Mouse (Mus musculus) CH12F3 (cell line): Measurements from ENCODE around the gene Arhgef3.
"Not testable (repeated sequence)": the region's sequence is repeated elsewhere in the genome, so short reads cannot be mapped to it uniquely, and the experiment has no call there.

Experiments
- in situ Hi-C: fragments of 300-500 bp; cut with MboI; formaldehyde crosslinking; loops from 2 replicates; pipeline ENCODE4 v1.14.3; 2020; ENCODE audit warnings: low sequenced_read_pairs

The Arhgef3 gene

DNA sequence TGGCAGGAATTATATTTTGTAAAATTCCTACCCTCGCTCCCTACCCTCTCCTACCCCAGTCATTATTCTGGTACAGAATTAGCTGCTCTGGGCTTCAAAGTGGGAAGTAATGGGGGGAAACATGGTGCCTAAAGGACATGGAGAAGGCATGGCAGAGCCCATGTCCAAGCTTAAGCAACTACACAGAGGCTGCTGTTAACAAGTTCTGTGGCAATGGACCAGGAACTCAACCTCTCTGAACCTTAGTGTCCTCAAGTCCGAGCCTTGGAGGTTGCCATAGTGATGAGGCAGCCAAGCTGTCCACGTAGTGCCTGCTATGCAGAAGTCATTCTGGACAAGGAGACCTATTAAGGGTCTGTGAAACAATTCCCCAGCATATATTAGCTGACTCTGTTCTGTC is 111.6 kb downstream of the Arhgef3 start:
- in situ Hi-C loops, result no loop called here

GRCm38 (mm10) chr14:27228288-27228687 is 113.6 kb downstream of the Arhgef3 start:
- in situ Hi-C loops, result no loop called here

- in situ Hi-C loops, result no loop called here
These were observed 114.3 kb downstream of the Arhgef3 start for GRCm38 (mm10) chr14:27228941-27229371.

DNA sequence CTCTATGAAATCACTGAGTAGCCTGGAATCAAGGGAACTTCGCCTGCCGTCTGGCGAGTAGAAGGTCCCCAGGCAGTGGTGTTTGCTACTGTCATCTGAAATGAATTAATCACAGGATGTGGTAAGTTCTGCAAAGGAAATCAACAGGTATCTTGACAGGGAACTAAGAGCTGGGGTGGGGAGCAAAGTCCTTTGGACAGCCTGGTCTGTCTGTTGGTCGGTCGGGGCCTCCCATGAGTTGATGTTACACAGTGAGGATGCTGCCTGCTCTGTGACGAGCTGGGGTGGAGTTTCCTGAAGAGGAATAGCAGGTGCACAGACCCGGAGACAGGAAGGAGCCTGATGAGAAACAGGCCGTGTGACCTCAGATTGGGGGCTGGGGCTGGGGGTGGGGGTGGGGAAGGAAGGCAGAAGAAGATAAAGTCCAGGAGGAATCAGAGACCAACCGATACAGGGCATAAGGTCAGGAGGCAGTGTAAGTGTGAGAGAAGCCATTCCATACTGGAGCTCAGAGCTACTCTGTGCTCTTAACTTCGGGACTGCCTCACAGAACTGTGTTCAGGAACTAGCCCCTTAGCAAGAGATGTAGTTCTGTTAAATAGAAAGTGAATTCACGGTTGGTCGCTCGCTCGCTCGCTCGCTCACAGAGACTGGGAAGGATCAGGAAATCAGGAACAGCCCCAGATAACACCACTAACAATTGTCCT is 114.9 kb downstream of the Arhgef3 start:
- in situ Hi-C loops, result no loop called here

GRCm38 (mm10) chr14:27230262-27231022 is 115.7 kb downstream of the Arhgef3 start:
- in situ Hi-C loops, result no loop called here

GRCm38 (mm10) chr14:27231506-27231905 is 116.8 kb downstream of the Arhgef3 start:
- in situ Hi-C loops, result no loop called here

- in situ Hi-C loops, result no loop called here
These were observed 117.5 kb downstream of the Arhgef3 start for GRCm38 (mm10) chr14:27231974-27232780.

DNA sequence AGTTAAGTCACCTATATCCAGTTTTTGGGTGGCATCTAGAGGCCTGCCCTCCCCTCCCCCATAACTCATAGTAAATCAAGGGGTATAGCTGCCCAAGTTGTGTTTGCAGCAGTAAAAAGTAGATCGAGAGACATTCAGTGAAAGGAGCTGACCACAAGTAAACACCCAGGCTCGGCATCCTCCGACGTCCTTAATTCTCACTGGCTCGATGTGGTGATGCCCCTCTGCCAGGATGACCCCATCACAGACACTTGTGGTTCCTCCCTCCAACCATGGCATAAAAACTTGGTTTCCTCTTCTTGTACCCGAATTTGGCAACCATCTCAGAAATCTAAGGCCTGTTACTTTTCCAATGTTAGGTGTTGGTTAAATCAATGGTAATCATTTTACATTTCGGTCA is 118.4 kb downstream of the Arhgef3 start:
- in situ Hi-C loops, result no loop called here

GRCm38 (mm10) chr14:27233656-27234055 is 119.0 kb downstream of the Arhgef3 start:
- in situ Hi-C loops, result no loop called here

DNA sequence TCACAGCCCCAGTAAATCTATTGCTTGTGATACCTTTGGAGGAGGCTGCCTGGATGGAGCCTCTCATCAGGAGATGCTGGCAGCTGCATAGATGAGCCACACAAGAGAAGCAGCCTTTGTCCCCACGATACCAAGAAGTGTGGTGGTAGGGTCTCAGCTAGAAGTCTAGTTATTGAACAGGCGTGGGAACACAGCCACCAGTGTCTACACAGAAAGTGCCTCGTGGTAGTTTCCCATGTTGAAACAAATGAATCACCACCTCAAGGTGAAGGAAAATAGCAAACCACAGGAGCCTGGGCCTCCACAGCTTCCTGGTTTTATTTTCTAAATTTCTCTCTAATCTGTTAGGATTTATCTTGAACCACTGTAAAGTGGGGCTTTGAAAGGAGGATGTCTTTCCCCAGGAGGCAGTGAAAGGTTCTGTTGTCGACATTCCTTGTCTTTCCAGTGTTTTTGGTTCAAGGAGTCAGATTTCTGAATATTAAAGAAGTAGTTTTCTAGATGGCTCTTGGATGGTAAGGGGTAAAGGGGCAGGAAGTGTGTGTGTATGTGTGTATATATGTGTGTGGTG is 119.7 kb downstream of the Arhgef3 start:
- in situ Hi-C loops, result no loop called here

- in situ Hi-C loops, result no loop called here
These were observed 121.3 kb downstream of the Arhgef3 start for GRCm38 (mm10) chr14:27235897-27236553.

GRCm38 (mm10) chr14:27237522-27238187 is 123.0 kb downstream of the Arhgef3 start:
- in situ Hi-C loops, result no loop called here

DNA sequence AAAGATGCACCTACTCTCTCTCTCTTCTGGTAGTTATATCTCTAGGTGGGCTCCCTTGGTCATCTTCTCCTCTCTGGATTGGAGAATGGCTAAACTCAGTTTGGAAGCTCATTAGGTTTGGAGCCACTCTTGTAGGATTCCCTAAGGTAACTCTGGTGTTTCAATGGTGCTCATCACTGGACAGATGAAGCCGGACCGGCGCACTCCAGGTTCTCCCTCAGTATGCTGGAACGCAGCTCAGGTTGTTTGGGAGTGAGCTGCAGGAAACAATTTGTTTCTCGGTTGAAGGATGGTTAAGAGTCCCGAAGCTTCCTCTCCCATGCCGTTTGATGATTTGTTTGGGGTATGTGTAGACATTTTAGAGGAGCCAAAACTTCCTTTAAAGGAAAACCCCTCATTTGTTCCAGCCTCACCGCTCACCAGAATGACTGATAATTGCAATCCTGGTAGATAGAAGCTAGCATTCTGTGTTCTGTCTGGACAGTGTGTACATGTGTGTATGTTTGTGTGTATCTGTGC is 124.0 kb downstream of the Arhgef3 start:
- in situ Hi-C loops, result no loop called here

GRCm38 (mm10) chr14:27239551-27240091 is 124.9 kb downstream of the Arhgef3 start:
- in situ Hi-C loops, result no loop called here

- in situ Hi-C loops, result no loop called here
These were observed 127.6 kb downstream of the Arhgef3 start for GRCm38 (mm10) chr14:27242253-27242652.

GRCm38 (mm10) chr14:27242769-27243168 is 128.1 kb downstream of the Arhgef3 start:
- in situ Hi-C loops, result no loop called here

- in situ Hi-C loops, result no loop called here
These were observed 128.9 kb downstream of the Arhgef3 start for GRCm38 (mm10) chr14:27243585-27243984.

DNA sequence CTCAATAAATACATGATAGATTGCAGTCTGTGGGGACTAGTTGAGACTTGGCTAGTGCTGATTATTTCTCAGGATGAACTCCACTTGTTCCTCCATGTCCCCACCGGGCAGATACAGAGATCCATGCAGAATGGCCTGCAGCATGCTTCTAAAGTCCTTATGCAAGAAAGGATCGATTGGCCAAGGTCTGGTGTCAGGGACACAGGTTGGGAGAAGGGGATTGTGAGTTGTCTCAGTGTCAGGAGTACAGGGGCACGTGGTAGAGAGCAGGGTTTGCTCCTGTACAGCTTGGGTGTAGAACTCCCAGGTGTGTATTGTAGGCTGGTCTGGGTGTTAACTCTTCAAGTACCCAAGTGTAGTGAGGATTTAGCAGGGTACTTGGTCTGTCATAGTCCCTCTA is 130.2 kb downstream of the Arhgef3 start:
- in situ Hi-C loops, result no loop called here

DNA sequence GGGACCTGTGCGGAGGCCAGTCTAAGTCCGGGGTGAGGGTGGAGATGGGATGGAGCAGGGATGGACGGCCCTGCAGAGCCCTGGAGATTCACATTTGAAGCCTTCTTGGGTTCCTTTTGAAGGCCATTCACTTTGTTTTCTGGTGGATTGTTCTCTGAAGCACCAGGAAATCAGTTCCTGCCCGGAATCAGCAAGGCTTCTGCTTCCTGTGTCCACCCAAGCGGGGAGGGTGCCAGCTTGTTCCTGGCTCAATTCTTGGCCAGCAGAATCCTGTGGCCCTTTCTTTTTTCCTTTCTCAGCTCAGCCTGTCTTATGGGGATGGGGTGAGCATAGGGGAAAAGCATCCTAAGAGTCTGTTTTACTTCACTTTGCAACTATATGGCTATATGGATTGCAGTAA is 131.7 kb downstream of the Arhgef3 start:
- in situ Hi-C loops, result no loop called here

GRCm38 (mm10) chr14:27246948-27247347 is 132.2 kb downstream of the Arhgef3 start:
- in situ Hi-C loops, result not testable (repeated sequence)
